Mouse (Mus musculus) midbrain, embryonic 13.5 days (tissue): ENCODE results near the gene Sema3e. TPM values are rescaled to one million over a fixed set of nuclear protein-coding genes. Genes with fewer than 3 reads are reported as not detected.

Experiments
- ATAC-seq: fragments of 200-750 bp; cut with Nextera tagmentation; 2 replicates; pipeline ENCODE4 v1.8.0; 2017; ENCODE audit warnings: mild to moderate bottlenecking, moderate TSS enrichment, moderate library complexity
- H3K27ac ChIP-seq: fragments of 300-500 bp; sonication (generic); 2 replicates; pipeline ENCODE4 v1.5.1; 2015; ENCODE audit warnings: inconsistent platforms, mild to moderate bottlenecking, moderate library complexity
- H3K27me3 ChIP-seq: fragments of 300-500 bp; sonication (generic); 2 replicates; pipeline ENCODE4 v1.6.1; 2015; ENCODE audit warnings: mild to moderate bottlenecking, inconsistent platforms
- H3K36me3 ChIP-seq: fragments of 300-500 bp; sonication (generic); 2 replicates; pipeline ENCODE4 v1.6.1; 2015; ENCODE audit warnings: mild to moderate bottlenecking, inconsistent platforms
- H3K4me1 ChIP-seq: fragments of 300-500 bp; sonication (generic); replicated peaks from 2 replicates; pipeline ENCODE4 v1.6.1; 2015; ENCODE audit warnings: inconsistent platforms
- H3K4me2 ChIP-seq: fragments of 300-500 bp; sonication (generic); replicated peaks from 2 replicates; pipeline ENCODE4 v1.6.1; 2015; ENCODE audit warnings: moderate library complexity, mild to moderate bottlenecking, inconsistent platforms
- H3K4me3 ChIP-seq: fragments of 300-500 bp; sonication (generic); replicated peaks from 2 replicates; pipeline ENCODE4 v1.5.1; 2015; ENCODE audit warnings: mild to moderate bottlenecking, inconsistent platforms
- H3K9ac ChIP-seq: fragments of 300-500 bp; sonication (generic); replicated peaks from 2 replicates; pipeline ENCODE4 v1.6.1; 2015; ENCODE audit warnings: mild to moderate bottlenecking, inconsistent platforms
- H3K9me3 ChIP-seq: fragments of 300-500 bp; sonication (generic); 2 replicates; pipeline ENCODE4 v1.6.1; 2016; ENCODE audit warnings: mild to moderate bottlenecking, inconsistent platforms
- WGBS: fragments of 180-500 bp; shearing (Covaris S2); methylation state at CpG from one replicate; pipeline ENCODE4 v1.1.7; 2015; 5-methylcytosine and 5-hydroxymethylcytosine counted together
- polyA plus RNA-seq: library from polyadenylated mRNA; unstranded; fragments of >200 nt; fragmentation: Nextera tagmentation; extraction: Ambion mirVana; gene quantifications from 2 replicates; pipeline ENCODE4 v1.2.1, GENCODE M21; 2015

The Sema3e gene
- polyA plus RNA-seq: 2.0 TPM in 2 replicates

GRCm38 (mm10) chr5:14025205-14026124 is at the start of gene Sema3e:
TSS of gene Sema3e (plus strand) at chr5:14025276.
- peak; percentile 91 for ATAC-seq
- H3K36me3 ChIP-seq: no peaks in the 10 kb centered on the region
- H3K27me3 ChIP-seq: 0 out of 2 replicates have a peak, but pooled peaks cover 3% of the 10 kb centered on the region
- H3K27ac ChIP-seq: no peak within 1 kb of the TSS
- H3K4me2 ChIP-seq: peak within 1 kb of the TSS; percentile 74
- under 1% methylated on average over 47 of the region's 47 CpGs for WGBS
- peak within 1 kb of the TSS; percentile 53 for H3K4me3 ChIP-seq
- no peaks in the 10 kb centered on the region; the same call in 1 of the 2 replicates for H3K9me3 ChIP-seq
- peak within 1 kb of the TSS; percentile 61 for H3K9ac ChIP-seq
- peaks cover 8% of the 10 kb centered on the region for H3K4me1 ChIP-seq

DNA sequence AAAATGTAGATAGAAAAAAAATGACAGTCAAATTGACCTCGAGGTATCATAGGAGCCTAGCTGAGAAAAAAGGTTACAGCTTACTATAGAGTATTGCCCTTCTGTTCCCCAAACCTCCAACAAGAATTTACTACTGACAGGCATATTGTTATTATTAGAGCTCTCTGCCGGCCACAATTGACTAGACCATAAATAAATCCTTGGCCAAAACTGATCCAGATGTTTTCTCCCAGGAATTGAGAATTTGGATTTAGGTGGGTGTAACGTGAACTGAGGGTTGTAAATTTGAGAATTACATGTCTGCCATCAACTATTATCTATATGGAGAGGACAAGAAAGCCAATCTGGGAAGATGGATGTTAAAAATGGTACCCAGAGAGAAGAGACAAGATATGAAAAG is 47.5 kb upstream of the Sema3e start:
- Histone ChIP-seq H3K36me3 (no peaks in the 10 kb centered on the region), H3K27ac (no peak overlapping the region), H3K9ac (no peak overlapping the region), H3K4me1 (peaks cover 7% of the 10 kb centered on the region; the same call in 1 of the 2 replicates), H3K9me3 (no peaks in the 10 kb centered on the region), H3K27me3 (no peaks in the 10 kb centered on the region), H3K4me2 (no peak overlapping the region), H3K4me3 (no peak overlapping the region)
- ATAC-seq: no peak
- WGBS: 89% methylated on average over 3 of the region's 3 CpGs

GRCm38 (mm10) chr5:13979156-13979555 is 45.9 kb upstream of the Sema3e start:
- Histone ChIP-seq H3K9ac (no peak overlapping the region), H3K4me3 (no peak overlapping the region), H3K9me3 (no peaks in the 10 kb centered on the region), H3K4me1 (peaks cover 9% of the 10 kb centered on the region; the same call in 1 of the 2 replicates), H3K4me2 (no peak overlapping the region), H3K27me3 (no peaks in the 10 kb centered on the region), H3K36me3 (no peaks in the 10 kb centered on the region), H3K27ac (no peak overlapping the region)
- ATAC-seq: no peak
- 90% methylated on average over 4 of the region's 4 CpGs for WGBS

GRCm38 (mm10) chr5:13982417-13983054 is 42.5 kb upstream of the Sema3e start:
- 16% methylated on average over 7 of the region's 7 CpGs for WGBS
- no peak overlapping the region for H3K9ac ChIP-seq
- H3K27ac ChIP-seq: no peak overlapping the region
- no peaks in the 10 kb centered on the region for H3K36me3 ChIP-seq
- no peaks in the 10 kb centered on the region for H3K27me3 ChIP-seq
- peak; percentile 92 for ATAC-seq
- peaks cover 9% of the 10 kb centered on the region; the same call in 1 of the 2 replicates for H3K4me1 ChIP-seq
- no peak overlapping the region for H3K4me3 ChIP-seq
- H3K9me3 ChIP-seq: no peaks in the 10 kb centered on the region
- H3K4me2 ChIP-seq: no peak overlapping the region

- Histone ChIP-seq H3K27ac (no peak overlapping the region), H3K9me3 (no peaks in the 10 kb centered on the region), H3K4me3 (no peak overlapping the region), H3K9ac (no peak overlapping the region), H3K4me1 (peaks cover 9% of the 10 kb centered on the region; the same call in 1 of the 2 replicates), H3K4me2 (no peak overlapping the region), H3K36me3 (no peaks in the 10 kb centered on the region), H3K27me3 (no peaks in the 10 kb centered on the region)
- no peak for ATAC-seq
- 85% methylated on average over 4 of the region's 4 CpGs for WGBS
Measured at GRCm38 (mm10) chr5:13983608-13984007, 41.5 kb upstream of the Sema3e start.

DNA sequence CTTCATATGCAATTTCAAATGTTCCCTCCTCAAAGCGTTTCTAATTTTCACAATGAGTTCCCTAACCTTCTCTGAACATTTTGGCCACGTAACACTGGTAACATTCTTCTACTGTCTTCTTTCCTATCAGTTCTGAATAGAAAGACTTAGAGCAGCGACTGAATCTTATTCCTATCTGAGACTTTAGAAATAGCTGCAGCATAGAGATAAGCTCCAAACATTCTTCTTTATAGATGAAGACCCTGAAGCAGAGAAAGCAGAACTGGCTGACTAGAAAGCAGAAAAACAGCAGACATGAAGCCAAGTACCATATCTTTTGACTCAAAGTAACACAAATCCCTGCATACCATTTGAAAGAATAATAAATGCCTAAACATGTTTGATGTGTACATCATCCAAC is 39.4 kb upstream of the Sema3e start:
- no peak for ATAC-seq

DNA sequence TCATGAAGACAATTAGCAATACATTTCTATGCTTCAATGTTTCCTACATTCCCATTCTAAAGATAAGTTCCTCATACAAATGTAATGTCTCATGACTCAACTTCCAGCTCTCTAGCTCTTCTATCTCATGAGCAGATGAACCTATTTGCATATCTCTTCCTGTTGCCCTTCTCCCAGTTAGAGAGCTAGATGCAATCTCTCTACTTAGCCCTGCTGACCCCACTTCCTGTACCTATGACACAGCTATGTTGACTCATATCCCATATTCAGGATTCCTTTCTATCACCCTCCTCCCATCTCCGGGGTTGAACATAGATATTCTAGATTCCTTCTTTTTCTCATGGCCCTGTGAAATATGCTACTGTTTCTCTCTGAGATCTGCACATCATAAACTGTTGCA is 38.0 kb upstream of the Sema3e start:
- H3K4me3 ChIP-seq: no peak overlapping the region
- no peaks in the 10 kb centered on the region for H3K27me3 ChIP-seq
- H3K9me3 ChIP-seq: no peaks in the 10 kb centered on the region
- no peak overlapping the region for H3K4me2 ChIP-seq
- no peak overlapping the region for H3K27ac ChIP-seq
- H3K9ac ChIP-seq: no peak overlapping the region
- no peaks in the 10 kb centered on the region for H3K36me3 ChIP-seq
- peaks cover 7% of the 10 kb centered on the region; the same call in 1 of the 2 replicates for H3K4me1 ChIP-seq
- ATAC-seq: no peak
- 97% methylated on average over 1 of the region's 1 CpGs for WGBS

More for the DNA sequence above, 39.4 kb upstream of the Sema3e start:
- Histone ChIP-seq H3K36me3 (no peaks in the 10 kb centered on the region), H3K9me3 (no peaks in the 10 kb centered on the region), H3K27ac (no peak overlapping the region), H3K27me3 (no peaks in the 10 kb centered on the region), H3K4me2 (no peak overlapping the region), H3K9ac (no peak overlapping the region), H3K4me3 (no peak overlapping the region), H3K4me1 (peaks cover 9% of the 10 kb centered on the region; the same call in 1 of the 2 replicates)
- 92% methylated on average over 3 of the region's 3 CpGs for WGBS

DNA sequence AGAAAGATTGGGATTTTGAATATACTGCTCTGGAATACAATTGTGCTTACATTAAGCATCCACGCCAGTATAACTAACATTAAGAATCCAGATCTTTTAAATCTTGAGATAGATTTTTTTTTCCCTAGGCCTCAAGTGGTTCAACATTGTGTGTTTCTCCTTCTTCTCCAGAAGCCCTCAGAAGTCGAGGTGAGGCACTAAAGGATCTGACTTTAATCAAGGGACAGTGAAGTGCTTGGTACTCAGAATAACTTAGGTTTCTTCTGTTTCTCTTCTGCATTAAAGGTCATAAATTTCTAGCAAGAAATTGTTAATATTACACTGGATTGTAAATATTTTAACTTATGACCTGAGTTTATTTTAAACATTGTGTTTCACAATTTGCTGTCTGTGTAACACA is 37.1 kb upstream of the Sema3e start:
- no peak for ATAC-seq
- no peak overlapping the region for H3K9ac ChIP-seq
- no peaks in the 10 kb centered on the region for H3K36me3 ChIP-seq
- WGBS: 82% methylated on average over 2 of the region's 2 CpGs
- H3K4me1 ChIP-seq: no peaks in the 10 kb centered on the region
- no peaks in the 10 kb centered on the region for H3K27me3 ChIP-seq
- H3K9me3 ChIP-seq: no peaks in the 10 kb centered on the region
- no peak overlapping the region for H3K4me2 ChIP-seq
- H3K27ac ChIP-seq: no peak overlapping the region
- H3K4me3 ChIP-seq: no peak overlapping the region

DNA sequence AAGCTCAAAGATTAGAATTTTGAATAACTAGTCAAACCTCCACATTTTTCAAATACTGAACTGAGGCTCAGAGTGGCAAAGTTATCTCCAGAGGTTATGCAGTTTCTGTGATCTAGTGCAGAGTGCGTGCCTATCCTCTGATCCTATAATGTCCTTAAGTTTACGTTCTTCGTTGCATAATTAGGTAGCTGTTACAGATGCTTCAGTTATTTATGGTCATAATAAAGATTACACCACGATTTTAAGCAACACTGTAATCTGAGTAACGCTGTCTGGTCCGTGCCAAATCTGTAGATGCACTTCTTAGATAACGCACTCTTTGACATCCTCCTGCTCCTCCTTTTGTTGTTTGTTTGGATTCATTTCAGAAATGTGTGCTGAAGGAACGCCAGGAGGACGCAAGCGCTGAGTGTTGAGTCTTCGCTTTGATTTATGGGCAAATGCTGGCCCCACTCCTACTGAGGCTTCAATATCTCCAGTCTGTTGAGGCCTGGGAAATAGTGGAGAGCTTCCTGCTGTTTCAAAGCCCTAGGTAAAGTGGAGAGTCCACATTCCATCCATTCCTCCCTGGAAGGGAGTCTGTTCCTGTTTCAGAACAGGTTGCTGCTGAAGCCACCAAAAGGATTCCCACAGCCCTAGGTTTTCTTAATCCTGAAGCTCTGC is 32.2 kb upstream of the Sema3e start:
- Histone ChIP-seq H3K36me3 (no peaks in the 10 kb centered on the region), H3K27me3 (no peaks in the 10 kb centered on the region), H3K4me1 (no peaks in the 10 kb centered on the region), H3K4me3 (no peak overlapping the region), H3K4me2 (no peak overlapping the region), H3K9me3 (0 out of 2 replicates have a peak, but pooled peaks cover 3% of the 10 kb centered on the region), H3K27ac (no peak overlapping the region), H3K9ac (no peak overlapping the region)
- 76% methylated on average over 11 of the region's 11 CpGs for WGBS
- ATAC-seq: no peak

- no peak overlapping the region for H3K9ac ChIP-seq
- no peaks in the 10 kb centered on the region for H3K9me3 ChIP-seq
- no peak overlapping the region for H3K4me3 ChIP-seq
- ATAC-seq: no peak
- no peak overlapping the region for H3K4me2 ChIP-seq
- 0 out of 2 replicates have a peak, but pooled peaks cover 3% of the 10 kb centered on the region for H3K27me3 ChIP-seq
- H3K27ac ChIP-seq: no peak overlapping the region
- H3K4me1 ChIP-seq: peaks cover 8% of the 10 kb centered on the region
- 91% methylated on average over 7 of the region's 7 CpGs for WGBS
- no peaks in the 10 kb centered on the region for H3K36me3 ChIP-seq
Measured at GRCm38 (mm10) chr5:14028341-14028740, 3.3 kb downstream of the Sema3e start.

DNA sequence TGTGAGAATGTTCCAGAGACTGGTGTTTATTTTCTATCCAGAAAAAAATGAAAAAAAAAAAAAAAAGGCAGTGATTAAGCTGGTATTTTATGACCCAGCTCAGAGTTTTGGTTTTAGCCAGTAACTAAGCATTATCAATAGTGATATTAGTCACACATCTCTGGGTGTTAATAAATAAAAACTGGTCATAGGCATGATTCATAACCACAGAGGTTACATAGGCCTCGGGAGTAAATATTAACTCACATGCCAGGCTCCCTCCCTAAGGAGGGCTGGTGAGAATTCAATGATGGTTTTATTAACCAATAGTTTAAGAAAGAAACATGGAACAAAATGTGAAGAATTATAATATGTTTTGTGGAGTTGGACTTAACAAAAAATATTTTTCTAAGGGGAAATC is 5.7 kb downstream of the Sema3e start:
- H3K27ac ChIP-seq: no peak overlapping the region
- ATAC-seq: no peak
- 93% methylated on average over 1 of the region's 1 CpGs for WGBS
- no peaks in the 10 kb centered on the region for H3K9me3 ChIP-seq
- H3K36me3 ChIP-seq: no peaks in the 10 kb centered on the region
- no peak overlapping the region for H3K9ac ChIP-seq
- no peak overlapping the region for H3K4me3 ChIP-seq
- H3K27me3 ChIP-seq: no peaks in the 10 kb centered on the region
- no peak overlapping the region for H3K4me2 ChIP-seq
- H3K4me1 ChIP-seq: peaks cover 4% of the 10 kb centered on the region

DNA sequence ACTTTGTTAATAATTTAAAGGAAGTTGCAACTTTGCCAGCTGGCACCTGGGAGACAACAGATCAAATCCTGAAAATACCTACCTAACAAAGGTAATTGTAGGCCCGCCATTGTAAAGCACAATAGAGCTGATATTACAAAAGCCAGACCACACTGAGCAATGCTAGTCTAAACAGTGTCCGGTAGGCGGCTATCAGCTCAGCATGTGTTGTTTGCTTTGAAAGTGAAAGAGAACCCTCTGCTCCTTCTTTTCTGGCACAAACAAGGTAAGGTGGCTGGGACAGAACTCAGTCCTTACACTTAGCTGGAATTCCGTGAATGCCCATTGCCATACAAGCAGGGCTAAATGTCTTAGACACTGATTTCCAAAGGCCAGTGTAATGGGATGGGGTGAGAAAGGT is 7.0 kb downstream of the Sema3e start:
- Histone ChIP-seq H3K36me3 (no peaks in the 10 kb centered on the region), H3K9ac (no peak overlapping the region), H3K27ac (no peak overlapping the region), H3K9me3 (no peaks in the 10 kb centered on the region), H3K4me3 (no peak overlapping the region), H3K4me1 (no peaks in the 10 kb centered on the region), H3K27me3 (no peaks in the 10 kb centered on the region), H3K4me2 (no peak overlapping the region)
- WGBS: 16% methylated on average over 4 of the region's 4 CpGs
- no peak for ATAC-seq
